Comparison of ENCODE assay signal across 27 mouse cellular contexts in the genomic region with DNA sequence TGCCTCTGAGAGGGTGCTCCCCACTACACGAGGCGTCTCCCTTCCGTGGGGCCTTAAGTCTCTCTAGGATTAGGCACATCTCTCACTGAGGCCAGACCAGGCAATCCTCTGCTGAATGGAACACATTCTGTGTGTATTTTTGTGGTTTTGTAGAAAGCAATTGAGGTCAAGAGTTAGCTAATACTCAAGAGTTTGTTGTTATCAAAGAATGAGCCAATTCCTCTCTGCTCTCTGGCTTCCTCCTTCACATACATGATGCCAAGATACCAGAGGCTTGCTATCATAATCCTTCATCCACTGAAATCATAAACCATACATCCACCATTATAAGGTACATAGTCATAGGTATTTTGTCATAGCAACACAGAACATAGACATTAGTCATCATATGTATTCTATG. TPM values are rescaled to one million over a fixed set of nuclear protein-coding genes. Genes with fewer than 3 reads are reported as not detected.
DNase-seq lines count a peak whose midpoint lies in the region; ATAC-seq lines count a peak whose summit lies in the region.
"Had no signal": no experiment of that assay in that cellular context is flagged by ENCODE, and none has a peak within 500 bp of the region (broad histone marks: within the 10 kb centered on the region; RNA-seq: fewer than 3 reads in every experiment).

No protein-coding gene starts in this region.

- no peak overlapping the region for H3K27ac ChIP-seq in forebrain, embryonic 11.5 days (ENCODE audit: low read depth, low read length)
- H3K27ac ChIP-seq: embryonic facial prominence, embryonic 10.5 days; embryonic facial prominence, embryonic 12.5 days; forebrain, embryonic 10.5 days; forebrain, embryonic 13.5 days; forebrain, embryonic 15.5 days had no signal

- ATAC-seq in common myeloid progenitor, adult 5-6 weeks (replicated peaks; ENCODE audit: low read depth, poor library complexity, severe bottlenecking), result peak; percentile 54
- ATAC-seq in megakaryocyte, adult 5-6 weeks (ENCODE audit: poor library complexity, severe bottlenecking), result peak; percentile 43
- ATAC-seq in erythroblast, adult 5-6 weeks (replicated peaks; ENCODE audit: low FRiP score, poor library complexity, severe bottlenecking), result no peak
- no peak for ATAC-seq in forebrain, embryonic 11.5 days (replicated peaks; ENCODE audit: low FRiP score)
- ATAC-seq: activated CD4-positive, CD25-positive, alpha-beta regulatory T cell, adult 4 months; CD4-positive, CD25-positive, alpha-beta regulatory T cell, adult 4 months; forebrain, embryonic 13.5 days; forebrain, embryonic 15.5 days; forebrain, postnatal 0 days; Patski had no signal

- H3K4me3 ChIP-seq in forebrain, embryonic 11.5 days (ENCODE audit: low read depth, low read length), result no peak overlapping the region
- H3K4me3 ChIP-seq: embryonic facial prominence, embryonic 10.5 days; embryonic facial prominence, embryonic 12.5 days; erythroblast, embryonic 14.5 days; forebrain, embryonic 10.5 days; forebrain, embryonic 13.5 days; forebrain, embryonic 15.5 days had no signal

- no peak for DNase-seq in testis, postnatal 14 days (ENCODE audit: low spot score)
- DNase-seq in forebrain, embryonic 11.5 days (ENCODE audit: low spot score), result no peak
- DNase-seq: adrenal gland, adult 2 months; adrenal gland, postnatal 10 days; adrenal gland, postnatal 25 days; B cell, adult 2 months; cerebellum, adult 11 months; cerebellum, adult 18-20 months; cerebellum, adult 8-10 months; cerebellum, adult 9-11 months; cerebellum, postnatal 14 days; cerebellum, postnatal 36 days; forebrain, postnatal 0 days had no signal

- H3K4me2 ChIP-seq in forebrain, embryonic 11.5 days (ENCODE audit: low read depth, low read length, severe bottlenecking), result no peak overlapping the region
- H3K4me2 ChIP-seq: embryonic facial prominence, embryonic 12.5 days; forebrain, embryonic 13.5 days; forebrain, embryonic 15.5 days had no signal

- no peaks in the 10 kb centered on the region for H3K27me3 ChIP-seq in forebrain, embryonic 11.5 days (ENCODE audit: control insufficient read depth, insufficient read depth, low read length)
- H3K27me3 ChIP-seq: CH12.LX; embryonic facial prominence, embryonic 12.5 days; forebrain, embryonic 13.5 days; forebrain, embryonic 15.5 days had no signal

- no peak overlapping the region for H3K9ac ChIP-seq in forebrain, embryonic 11.5 days (ENCODE audit: low read length)
- H3K9ac ChIP-seq: embryonic facial prominence, embryonic 12.5 days; forebrain, embryonic 13.5 days; forebrain, embryonic 15.5 days; forebrain, postnatal 0 days had no signal

- H3K9me3 ChIP-seq in forebrain, embryonic 11.5 days (ENCODE audit: control insufficient read depth, low read length), result no peaks in the 10 kb centered on the region
- H3K9me3 ChIP-seq: embryonic facial prominence, embryonic 10.5 days; embryonic facial prominence, embryonic 12.5 days; forebrain, embryonic 10.5 days; forebrain, embryonic 13.5 days; forebrain, embryonic 15.5 days; G1E had no signal

- no peaks in the 10 kb centered on the region for H3K4me1 ChIP-seq in forebrain, embryonic 11.5 days (replicated peaks; ENCODE audit: control insufficient read depth, insufficient read depth, low read length)
- H3K4me1 ChIP-seq: embryonic facial prominence, embryonic 10.5 days; embryonic facial prominence, embryonic 12.5 days; forebrain, embryonic 13.5 days; forebrain, embryonic 15.5 days had no signal

- no peaks in the 10 kb centered on the region for H3K36me3 ChIP-seq in forebrain, embryonic 11.5 days (ENCODE audit: control insufficient read depth, insufficient read depth, low read length)
- H3K36me3 ChIP-seq: embryonic facial prominence, embryonic 10.5 days; embryonic facial prominence, embryonic 12.5 days; forebrain, embryonic 10.5 days; forebrain, embryonic 15.5 days; G1E had no signal

- WGBS in forebrain, embryonic 11.5 days, result 88% methylated on average over 3 of the region's 3 CpGs

RNA-seq across cellular contexts. Expression of a gene that starts 6.1 kb away (rescaled TPM):
- total RNA-seq in common myeloid progenitor, adult 5-6 weeks (2017), result 339 and 380 TPM in 2 replicates
- total RNA-seq in megakaryocyte, adult 5-6 weeks (2015), result 52.8 and 57.4 TPM in 2 replicates
- 86.5 and 89.1 TPM in 2 replicates for total RNA-seq in megakaryocyte, adult 5-6 weeks (2017)
- 12.7 and 24.4 TPM in 2 replicates for total RNA-seq in erythroblast, adult 5-6 weeks (2015; ENCODE audit: low replicate concordance)
- total RNA-seq in erythroblast, adult 5-6 weeks (2017; ENCODE audit: low replicate concordance), result 7.5 and 14.1 TPM in 2 replicates
- 18.0 and 19.0 TPM in 2 replicates for polyA plus RNA-seq in forebrain, embryonic 11.5 days (2014; fragmentation: Nextera tagmentation; extraction: Ambion mirVana)
- polyA plus RNA-seq: G1E, Patski had no signal

Comparison
In these comparisons a context has a peak if more than half of its experiments do, and no peak if none do; other contexts are left out.
1. ATAC-seq: peak in common myeloid progenitor, adult 5-6 weeks (single experiment) and megakaryocyte, adult 5-6 weeks (single experiment); none in erythroblast, adult 5-6 weeks (single experiment) and forebrain, embryonic 11.5 days (single experiment).